Mouse (Mus musculus) layer of hippocampus, adult 9-11 months (tissue): ENCODE results near the gene Cxcl10.

Source experiments
- DNase-seq: peaks from one replicate; pipeline ENCODE4 v3.0.0; 2022

Gene Cxcl10

DNA sequence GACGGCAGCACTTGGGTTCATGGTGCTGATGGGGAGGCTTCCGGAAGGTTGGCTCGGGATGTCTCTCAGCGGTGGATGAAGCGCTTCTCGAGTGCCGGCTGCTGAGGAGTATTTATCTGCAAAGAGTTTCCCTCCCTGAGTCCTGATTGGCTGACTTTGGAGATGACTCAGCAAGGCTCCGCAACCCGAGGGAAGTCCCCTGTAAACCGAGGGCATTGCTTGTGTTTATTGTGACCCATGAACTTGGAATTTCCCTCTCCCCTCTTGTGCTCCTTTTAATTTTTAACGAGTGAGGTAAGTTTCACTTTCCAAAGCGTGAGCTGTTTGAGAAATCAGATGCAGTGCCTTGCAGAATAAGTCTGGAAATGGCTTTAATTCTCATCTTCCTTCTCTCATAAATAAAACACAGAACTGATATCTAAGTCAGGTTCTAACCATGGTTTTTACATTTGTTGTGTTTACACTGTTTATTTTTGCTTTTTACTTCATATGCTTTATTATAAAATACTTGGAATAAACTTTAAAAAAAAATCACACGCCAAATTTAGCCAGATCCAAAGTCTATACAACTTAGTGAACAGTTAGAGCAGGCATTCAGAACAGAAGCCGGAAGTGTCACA is at the start of gene Cxcl10:
Cxcl10 (minus strand) TSS at position 96 of the 620 bp plus-strand sequence.
- no peak for DNase-seq

DNA sequence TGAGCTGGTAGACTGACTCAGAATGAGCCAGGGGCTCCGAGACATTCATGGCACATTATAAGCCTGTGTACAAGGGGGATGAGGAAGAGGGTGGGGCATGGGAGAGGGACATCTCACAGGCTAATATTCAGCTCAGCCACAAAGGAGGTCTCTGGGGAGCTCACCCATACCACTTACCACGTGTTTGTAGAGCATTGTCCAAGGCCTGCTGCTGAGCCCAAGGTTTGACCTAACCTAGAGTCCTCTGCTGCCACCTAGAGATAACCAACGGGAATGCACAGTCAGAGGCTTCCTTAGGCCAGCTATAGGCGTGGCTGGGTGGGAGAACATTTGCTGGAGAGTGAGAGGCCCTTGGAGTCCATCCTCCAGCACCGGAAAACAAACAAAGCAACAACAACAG is 49.5 kb upstream of the Cxcl10 start:
- DNase-seq, result peak; percentile 45

DNA sequence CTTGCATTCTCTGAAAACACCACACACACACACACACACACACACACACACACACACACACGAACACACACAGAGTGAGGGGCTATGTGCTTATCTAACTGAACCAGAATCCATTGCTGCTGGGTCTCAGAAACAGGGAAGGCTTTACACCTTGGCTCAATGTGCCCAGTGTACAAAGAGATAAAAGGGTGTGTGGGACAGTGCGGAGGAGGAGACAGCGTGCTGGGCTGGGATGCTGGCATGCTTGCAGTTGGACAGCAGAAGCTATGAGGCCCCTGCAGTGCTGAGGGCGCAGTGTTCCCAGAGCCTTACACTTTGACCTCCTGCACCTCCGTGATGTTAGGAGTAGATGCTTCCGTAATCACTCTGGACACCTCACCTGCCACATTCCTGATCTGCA is 47.8 kb upstream of the Cxcl10 start:
- DNase-seq, result no peak

DNA sequence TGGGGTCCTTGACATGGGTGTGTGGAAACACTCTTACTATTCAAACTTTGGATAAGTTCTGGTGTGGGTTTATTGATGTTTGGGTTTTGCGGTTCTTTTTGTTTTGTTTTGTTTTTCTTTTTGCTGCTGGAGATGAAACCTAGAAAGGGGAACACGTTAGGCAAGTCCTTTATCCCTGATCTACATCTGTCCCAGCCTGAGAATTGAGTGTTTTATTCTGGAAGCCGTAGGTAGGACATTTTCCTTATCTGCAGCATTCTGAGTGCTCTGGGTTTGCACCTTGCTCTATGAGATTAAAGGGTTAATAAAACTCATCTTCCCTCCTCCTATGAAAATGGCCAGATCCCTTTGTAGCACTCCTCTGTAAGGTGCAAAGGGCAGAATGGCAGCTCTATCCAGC is 47.1 kb upstream of the Cxcl10 start:
- no peak for DNase-seq

DNA sequence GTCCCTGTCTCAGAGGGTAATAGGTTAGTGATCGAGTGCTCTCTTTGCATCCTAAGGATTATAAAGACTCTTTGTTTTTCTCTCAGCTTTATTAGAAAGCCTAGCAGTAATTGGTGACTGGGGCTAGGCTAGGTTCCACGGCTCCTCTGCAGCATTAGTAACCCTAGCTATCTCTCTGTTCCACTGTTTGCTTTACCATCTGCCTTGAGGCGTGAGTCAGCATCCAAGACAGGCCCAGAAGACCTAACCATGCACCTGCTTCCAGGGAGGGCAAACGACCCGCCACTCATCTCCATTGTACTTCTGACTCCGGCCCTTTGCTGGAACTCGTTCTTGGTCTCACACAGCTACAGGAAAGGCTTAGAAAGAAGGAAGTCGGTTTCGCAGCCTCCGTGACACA is 45.2 kb upstream of the Cxcl10 start:
- no peak for DNase-seq

DNA sequence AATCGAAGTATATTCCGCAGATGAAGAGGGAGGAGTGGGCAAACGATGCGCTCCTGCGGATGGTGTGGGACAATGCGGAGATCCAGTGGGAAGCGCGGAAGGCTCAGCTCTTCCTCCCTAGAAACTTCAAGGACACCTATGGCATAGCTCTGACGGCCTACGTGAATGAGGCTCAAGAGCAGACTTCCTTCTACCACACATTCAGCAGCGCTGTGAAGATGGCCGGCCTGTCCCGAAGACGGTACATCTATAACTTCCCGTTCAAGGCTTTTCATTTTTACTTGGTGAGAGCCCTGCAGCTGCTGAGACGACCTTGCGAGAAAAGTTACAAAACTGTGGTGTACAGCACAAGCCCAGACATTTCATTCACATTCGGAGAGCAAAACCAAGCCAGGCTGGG is 43.9 kb upstream of the Cxcl10 start:
- no peak for DNase-seq

DNA sequence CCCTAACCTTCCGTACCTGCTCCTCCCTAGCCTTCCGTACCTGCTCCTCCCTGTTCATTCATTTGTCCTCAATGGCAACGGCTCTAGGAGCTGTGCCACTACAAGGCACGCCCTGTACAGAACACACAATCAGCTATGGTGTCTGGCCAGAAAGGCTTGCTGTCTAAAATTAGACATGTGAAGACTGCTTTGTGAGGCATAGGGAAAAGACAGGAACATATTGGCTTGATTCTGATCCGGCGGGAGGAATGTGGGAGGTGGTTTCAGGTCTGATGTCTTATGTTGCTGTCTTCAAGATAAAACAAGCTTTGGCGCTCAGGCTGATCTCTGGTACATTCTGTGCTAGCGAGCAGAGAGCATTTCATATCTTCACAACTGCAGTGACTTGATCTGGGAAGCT is 41.9 kb upstream of the Cxcl10 start:
- peak; percentile 22 for DNase-seq

DNA sequence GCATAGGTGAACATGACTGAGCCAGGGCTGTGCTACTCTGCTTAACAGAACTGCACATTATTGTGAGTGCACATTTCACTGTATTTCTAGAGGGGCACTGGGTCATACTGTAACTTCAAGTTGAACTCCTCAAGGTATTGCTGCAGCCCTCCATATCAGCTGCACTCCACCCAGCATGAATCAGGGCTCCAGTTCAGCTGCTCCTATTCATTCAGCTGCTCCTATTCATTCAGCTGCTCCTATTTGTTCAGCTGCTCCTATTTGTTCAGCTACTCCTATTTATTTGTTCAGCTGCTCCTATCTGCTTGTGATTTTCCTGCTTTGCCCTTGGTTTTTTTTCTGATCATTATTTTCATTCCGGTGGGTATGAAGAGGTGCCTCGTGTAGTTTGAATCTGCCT is 41.3 kb upstream of the Cxcl10 start:
- DNase-seq, result no peak

DNA sequence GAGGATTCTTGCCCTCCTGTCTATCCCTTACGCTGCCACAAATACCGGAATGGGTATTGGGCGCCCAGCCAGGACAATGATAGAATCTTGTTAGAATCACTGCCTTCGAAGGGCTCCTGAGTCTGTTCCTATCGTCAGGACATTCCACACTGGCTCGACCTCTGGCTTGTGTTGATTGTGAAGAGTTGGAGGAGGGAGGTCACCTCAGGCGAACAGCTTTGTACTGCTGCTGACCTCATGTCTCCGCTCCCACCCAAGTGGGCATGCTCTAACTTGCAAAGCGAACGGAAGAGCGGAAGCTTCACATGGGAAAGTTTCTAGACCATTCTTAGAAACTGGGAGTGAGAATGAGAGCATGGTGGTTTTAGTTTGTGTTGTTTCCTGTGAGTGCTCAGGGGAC is 38.7 kb upstream of the Cxcl10 start:
- no peak for DNase-seq

DNA sequence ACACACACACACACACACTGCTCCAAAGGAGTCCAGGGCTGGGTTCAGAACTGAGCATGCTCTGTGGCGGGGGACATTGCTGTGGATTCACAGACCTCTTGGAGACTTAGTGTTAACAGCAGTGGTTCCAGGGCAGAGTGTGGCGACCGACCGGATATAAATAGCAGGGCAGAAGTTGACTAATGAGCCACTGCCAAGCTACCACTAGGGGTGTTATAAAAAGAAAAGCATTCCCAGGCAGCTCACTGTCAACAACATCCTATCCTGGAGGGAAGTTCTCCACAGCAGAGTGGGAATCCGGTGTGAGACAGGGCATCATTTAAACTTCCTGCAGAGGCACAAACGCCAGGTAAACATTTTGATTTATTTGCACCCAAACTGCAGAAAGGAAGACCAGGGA is 38.0 kb upstream of the Cxcl10 start:
- no peak for DNase-seq

DNA sequence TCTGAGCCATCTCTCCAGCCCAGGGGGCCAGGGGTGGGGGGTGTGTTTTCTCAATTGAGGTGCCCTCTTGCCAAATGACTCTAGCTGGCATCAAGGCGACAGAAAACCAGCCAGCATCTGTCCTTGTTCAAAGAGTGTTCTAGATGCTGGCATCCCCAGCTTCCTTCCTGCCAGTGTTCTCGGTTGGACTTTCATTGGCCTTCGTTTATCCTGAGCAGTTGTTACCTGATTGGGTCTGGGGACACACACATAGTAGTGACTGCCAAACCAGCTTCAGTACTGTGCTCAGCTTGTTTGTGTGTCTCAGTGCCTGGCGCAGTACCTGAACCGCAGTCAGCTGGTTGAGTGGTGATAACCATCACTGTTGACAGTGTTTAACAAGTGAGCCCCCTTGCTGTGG is 37.4 kb upstream of the Cxcl10 start:
- no peak for DNase-seq

DNA sequence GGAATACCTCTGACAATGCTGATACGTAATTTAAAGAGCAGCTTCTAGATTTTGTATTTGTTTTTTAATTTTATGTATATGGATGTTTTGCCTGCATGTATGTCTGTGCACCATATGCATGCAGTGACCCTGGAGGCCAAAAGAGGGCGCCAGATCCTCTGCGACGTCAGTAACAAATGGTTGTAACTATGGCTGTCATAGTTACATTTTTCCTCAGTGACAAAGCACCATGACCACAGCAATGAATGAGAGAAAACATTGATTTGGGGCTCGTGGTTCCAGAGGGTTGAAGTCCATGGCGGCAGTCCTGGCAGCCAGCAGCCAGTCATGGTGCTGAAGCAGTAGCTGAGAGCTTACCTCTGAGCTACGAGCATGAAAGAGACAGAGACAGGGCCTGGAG is 36.2 kb upstream of the Cxcl10 start:
- no peak for DNase-seq

DNA sequence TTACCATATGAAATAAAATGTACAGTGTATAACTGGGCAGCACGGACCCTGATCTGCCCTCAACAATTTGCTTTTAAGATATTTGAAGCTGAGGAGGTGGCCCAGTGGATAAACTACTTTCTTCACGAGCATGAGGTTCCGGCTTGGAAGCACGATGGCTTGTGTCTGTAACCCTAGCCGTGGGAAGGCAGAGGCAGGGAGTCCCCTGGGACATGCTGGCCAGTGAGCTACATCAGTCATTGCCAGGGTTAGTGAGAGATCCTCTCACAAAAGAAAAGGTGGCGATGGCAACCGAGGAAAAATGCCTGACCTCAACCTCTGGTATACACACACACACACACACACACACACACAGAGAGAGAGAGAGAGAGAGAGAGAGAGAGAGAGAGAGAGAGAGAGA is 35.1 kb upstream of the Cxcl10 start:
- DNase-seq, result no peak

DNA sequence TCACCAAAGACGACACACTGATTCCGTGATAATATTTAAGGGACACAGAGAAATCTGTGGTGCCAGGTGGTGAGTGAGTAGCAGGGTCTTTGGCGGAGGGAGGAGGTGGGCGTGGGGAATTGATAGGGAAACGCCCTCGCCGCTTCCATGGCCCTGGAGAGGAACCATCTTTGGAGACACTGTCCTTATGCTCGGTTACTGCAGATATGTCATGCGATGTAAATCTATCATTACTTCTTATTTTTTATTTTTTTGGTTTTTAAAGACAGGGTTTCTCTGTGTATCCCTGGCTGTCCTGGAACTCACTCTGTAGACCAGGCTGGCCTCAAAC is 33.6 kb upstream of the Cxcl10 start:
- no peak for DNase-seq

DNA sequence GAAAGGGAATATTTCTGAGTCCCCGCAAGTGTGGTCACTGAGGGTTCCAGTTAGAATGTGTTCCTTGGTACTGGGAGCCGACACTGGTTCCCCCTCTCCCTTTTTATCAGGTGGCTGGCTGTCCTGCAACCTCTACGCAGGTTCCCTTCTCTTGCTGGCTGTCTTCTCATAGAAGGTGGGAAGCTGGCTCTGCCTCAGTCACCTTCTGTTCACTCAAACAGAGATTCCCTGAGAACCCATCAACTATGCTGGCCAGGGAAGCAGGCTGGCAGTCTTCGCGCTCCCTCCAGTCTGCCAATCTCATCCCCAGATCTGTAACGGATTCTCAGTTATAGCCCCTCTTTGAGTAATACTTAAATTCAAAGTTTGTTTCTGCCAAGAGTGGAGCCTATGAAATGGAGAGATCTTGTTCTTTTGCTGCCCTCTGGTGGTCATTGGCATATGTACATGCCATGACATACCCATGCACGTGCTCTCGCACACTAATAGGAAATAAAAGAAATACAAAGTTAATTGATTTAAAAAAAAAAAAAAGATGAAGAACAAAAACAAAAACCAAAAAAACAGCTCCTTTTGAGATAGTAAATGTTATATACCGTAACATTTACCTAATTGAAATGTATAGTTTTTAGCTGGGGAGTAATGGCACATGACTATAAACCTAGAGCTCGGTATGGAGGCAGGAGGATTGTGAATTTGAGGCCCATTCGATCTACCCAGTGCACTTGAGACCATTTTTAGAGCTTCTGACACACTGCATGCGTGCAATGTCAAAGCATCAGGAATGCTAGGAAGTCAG is 33.1 kb upstream of the Cxcl10 start:
- peak; percentile 72 for DNase-seq

DNA sequence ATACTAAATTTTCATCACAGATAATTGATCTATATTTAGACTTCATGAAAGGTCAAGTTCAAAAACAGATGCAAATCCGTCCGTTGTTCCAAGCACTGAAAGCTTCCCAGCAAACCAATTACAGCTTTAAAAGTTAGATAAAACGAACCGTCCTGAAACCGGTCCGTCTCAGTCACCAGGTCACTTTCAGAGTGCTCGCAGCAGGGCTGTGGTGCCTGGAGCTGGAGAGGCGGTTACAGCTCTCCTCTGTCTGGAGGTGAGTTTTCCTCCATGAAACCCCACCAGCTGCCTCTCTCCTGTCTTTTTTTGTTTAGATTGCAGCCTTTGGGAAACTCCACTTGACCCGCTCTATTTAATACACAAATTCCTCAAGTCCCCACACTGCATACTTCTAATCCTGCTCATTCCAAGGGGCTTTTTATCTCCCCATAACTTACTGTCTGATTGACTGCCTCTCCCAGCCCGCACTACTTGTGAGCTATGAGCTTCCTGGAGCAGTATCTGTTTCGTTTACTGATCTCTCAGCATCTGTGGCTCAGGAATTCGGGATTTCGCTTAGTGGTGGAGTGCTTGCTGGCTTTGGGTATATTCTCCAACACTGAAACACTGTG is 28.2 kb upstream of the Cxcl10 start:
- DNase-seq, result no peak

DNA sequence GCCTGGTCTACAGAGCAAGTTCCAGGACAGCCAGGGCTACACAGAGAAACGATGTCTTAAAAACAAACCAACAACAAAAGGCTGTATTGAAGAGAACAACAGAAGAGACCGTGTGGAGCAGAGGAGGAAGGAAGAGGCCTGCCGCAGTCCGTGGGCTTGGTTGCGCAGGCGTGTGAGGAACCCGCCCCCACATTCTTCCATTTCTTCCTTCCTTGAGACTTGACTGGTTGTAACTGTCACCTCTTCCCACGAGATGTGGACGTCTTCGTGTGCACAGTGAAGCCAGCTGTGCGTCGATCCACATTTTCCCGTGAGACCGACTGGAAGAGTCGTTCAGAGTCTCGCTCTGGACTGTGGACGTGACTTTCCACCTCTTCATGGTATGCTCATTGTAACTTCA is 26.7 kb upstream of the Cxcl10 start:
- peak; percentile 41 for DNase-seq

DNA sequence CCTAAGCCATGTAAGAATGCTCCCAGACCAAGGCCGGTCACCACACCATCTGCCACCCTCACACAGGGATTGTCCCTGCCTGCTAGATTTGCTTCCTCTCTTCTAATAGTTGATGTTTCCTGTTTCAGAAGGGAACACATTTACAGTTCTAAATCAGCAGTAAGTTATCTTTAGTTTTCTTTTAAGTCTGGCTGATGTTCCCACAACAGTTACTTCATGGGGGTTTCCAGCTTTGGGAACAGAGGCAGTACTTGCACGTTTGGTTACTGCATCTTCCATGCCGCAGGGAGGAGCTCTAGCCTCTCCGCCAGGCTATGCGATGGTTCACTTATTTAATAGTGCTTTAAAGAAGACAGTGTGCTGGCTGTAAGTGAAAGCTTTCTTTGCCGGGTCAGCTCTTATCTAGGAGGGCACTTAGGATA is 26.0 kb upstream of the Cxcl10 start:
- no peak for DNase-seq

DNA sequence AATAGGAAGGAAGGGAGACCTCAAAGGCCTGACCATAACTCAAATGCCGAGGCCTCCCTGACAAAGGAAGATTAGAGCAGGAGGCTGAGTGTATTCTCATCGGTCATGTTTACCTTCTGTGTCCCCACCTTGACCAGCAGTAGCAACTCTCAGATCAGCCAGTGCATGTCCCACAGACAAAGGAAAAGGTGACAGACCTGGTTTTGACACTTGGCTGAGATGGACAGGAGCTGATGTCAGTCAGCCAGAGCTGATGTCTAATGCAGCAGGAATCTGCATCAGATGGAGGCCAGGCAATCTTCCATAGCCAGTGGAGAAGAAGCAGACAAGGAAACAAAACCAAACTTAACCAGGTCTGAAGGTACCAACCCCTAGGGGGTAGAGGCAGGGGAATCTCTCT is 23.9 kb upstream of the Cxcl10 start:
- DNase-seq, result no peak

DNA sequence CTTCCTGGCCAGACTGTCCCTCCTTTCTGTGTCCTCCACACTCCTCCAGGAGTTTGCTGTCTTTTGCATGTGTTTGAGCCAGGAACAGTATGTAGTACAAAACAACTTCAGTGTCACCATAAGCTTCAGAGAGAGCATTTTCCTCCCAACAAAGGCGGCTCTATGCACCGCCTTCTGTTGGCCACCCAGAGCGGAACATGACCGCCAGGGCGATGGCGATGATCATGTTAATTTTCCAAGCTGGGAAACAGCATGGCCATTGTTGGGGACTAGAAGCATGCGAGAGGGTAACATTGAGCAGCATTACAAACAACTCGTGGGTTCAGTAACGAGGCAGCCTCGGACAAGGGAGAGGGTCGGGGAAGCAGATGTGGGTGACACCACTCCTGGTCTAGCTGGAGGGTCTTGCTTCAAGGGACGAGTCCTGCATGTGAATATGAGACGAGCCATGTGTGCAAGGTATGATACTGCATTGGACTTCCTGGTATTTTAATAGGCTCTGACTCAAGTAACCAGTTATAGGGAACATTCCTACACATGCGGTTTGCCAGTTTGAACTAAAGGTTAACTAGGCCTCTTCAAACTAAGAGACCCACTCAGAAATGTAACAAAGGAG is 22.8 kb upstream of the Cxcl10 start:
- no peak for DNase-seq

DNA sequence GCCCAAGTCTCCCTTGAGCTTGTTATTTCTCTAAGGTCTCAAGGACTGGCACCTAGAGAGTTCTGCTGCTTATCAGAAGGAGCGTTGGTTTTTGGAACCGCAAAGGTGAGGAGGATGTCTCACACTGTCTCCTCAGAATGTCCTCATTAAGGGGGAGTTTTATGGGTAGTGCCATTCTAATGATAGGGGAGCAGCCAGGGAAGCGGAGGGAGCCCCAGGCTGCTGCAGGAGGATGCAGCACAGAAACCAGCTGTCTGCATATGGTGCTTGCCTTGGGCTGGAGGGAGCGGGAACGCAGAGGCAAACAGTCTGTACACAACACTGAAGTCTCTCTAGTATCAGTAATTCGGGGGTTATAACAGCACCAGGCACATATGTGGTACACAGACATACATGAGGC is 22.2 kb upstream of the Cxcl10 start:
- no peak for DNase-seq

DNA sequence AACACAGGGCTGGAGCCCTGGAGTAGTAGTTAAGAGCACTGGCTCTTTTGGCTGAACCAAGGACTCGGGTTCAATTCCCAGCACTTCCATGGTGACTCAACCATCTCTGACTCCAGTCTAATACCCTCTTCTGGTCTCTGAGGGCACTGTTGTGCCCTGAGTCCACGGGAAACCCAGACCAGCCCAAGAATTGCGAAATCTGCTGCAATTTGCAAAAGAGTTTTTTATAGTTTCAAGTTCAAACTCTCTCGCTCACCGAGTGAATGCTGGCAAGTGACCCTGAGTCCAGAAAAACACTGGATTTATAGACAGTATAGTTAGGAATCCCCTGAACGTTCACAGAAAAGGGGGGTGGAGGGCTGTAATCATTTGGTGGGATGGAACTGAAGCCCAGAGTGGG is 21.7 kb upstream of the Cxcl10 start:
- no peak for DNase-seq

DNA sequence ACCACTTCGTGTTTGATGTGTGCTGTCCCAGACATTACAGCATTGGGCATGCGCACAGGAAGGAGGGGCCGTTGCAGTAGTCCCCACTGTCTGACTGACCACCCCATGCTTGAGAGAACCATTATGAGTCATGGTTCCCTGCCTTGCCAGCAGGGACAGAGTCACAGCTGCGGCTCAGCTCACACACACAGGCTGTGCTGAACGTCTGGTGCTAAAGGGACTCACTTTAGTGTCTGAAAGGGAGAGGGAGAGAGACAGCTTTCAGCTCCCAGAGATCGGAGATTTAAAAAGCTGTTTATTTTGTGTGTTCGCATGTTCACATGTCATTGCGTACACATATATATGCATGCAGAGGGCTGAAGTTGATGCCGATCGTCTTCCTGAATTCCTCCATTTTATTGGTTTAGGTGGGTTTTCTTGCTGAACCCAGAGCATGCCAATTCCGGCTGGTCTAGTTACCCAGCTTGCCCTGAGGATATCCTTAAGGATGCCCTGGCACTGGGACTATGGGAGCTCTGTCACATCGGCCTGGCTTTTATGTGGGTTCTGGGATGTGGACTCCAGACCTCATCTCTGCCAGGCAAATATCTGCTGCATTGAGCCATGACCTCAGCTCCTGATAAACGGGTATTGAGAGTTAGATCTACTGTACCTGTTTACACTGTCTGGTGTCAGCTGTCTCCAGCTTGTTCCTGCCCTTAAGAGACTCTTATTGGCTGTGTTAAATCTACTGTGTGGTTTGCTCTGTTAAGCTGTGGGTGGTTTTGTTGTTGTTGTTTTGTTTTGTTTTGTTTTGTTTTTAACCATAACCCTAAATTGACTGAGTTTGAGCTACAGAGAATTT is 20.7 kb upstream of the Cxcl10 start:
- peak; percentile 72 for DNase-seq
